Mouse (Mus musculus) CD8-positive naive resting alpha-beta T cell, adult 2 months (primary cell): ENCODE measurements at regions not wholly inside any gene's neighbourhood (a gene's known extent, or its start where the extent isn't known, plus 50 kb on each side); places are given as distances from the start of the nearest gene placed in this dataset.

ENCODE experiments used
- DNase-seq, 2 experiments: peaks; one replicate each; pipeline ENCODE4 v3.0.0; 2022; ENCODE audit warnings: low read depth in 2 of 2, low spot score in 2 of 2

DNA sequence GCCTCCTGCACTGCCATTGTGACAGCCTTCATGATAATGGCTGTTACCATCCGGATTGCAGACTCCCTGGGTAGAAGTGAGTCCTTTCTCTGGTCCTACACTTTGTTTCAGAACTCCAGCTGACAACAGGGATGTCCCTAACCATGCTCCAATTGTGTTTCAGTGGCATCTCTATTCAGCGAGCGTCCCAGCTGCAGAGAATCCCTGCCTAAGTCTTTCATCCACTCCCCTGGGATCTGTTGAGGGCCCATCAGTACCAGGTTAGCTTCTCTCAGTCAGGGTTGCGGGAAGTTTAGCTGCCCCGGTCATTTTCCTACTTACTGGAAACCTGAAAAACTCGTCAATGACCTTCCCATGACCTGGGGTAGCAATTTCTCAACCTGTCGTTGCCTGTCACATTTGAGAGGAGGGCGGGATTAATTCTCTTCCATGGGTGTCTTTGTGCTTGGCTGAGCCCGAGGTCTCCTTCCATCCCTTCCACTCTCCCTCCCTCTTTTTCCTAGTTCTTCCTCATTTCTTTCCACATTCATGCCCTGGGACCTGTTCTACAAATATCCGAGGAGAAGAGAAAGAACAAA, 97.7 kb downstream of the Tmem30b start:
- DNase-seq, result no peak

DNA sequence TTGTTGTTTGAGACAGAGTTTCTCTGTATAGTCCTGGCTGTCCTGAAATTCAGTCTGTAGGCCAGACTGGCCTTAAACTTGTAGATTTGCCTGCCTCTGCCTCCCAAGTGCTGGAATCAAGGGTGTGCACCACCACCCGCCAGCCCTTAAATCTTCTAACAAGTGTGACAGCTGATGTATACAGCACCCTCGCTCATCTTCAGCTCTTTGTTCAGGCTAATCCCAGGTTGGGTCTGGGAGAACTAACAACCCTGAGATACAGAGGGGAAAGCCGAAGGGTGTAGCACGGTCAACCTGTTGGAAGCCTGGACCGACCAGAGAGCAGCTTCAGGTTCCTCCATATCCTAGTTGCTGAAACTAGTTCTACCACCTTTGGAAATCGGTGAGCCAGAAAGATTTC, 99.0 kb downstream of the Tmem30b start:
- DNase-seq, result no peak

DNA sequence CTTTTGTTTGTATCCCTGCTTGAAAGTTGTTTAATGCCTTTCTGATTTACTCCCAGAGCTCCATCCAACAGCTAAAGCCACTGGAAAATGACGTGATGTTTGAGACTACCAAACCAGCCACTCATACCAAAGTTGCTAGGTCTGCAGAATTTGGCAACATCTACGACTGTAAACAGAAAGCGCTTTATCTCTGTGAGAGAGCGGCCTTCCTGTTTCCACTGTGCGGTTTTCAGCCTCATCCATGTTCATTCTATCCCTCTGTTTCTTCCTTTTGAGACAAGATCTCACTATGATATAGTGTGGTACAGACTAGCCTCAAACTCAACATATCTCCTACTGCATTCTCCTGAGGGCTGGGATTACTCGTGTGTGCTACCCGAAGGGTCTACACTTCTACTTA, 100.0 kb downstream of the Tmem30b start:
- no peak for DNase-seq

DNA sequence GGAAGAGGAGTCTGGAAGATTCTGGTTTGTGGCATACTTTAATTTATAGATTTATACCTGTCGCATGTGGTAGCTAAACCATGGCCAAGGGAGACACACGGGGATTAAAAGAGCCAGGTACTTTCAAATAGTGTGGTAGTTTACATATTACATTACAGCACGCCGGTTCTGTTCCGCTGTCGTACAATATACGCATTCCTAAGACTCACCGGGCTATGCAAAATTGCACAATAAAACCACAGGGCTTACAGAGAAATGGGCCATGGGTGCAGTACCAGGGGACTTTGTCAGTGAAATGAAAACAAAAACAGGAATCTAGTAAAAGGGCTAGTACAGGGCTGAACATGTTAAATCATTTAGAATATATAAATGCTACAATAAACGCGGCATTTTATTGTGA, 100.6 kb downstream of the Tmem30b start:
- no peak for DNase-seq

DNA sequence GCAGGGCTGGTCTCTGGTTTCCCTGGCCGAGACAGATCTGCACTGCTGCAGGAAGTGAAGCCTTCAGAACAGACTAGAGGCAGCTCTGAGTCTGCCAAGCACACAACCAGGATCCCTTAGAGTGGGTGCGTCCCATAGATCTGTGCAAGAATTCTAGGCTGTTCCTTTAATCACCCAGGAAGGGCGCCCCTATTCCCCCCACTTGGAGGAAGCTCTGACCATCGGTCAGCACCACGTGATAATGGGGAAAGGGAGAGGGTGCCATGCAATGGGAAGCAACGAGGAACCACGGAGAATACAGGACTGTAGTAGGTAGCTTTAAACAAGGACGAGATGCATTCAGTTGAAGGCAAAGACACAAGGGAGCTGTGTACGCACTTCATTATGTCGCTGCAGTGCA, 101.1 kb downstream of the Tmem30b start:
- DNase-seq, result no peak

DNA sequence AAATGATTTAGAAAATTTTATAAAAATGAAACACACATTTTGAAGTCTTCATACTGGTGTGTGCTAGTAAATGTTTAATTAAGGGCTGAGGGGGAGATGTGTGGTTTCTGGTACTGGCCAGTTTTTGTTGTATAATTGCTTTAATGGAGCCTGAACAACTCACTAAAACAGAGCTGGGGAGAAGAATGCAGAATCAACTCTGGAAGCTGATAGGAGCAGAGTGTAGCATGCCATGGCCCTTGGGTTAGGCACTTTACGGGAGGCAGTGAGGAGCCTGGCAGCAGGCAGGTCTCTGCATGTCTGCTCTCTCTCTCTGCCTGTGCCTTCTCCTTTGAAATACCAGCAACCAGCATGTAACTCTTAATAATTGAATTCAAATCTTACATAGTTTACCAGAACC, 104.9 kb downstream of the Tmem30b start:
- DNase-seq, result no peak

GRCm38 (mm10) chr12:73434684-73435083, 111.5 kb downstream of the Tmem30b start:
- DNase-seq, result no peak

GRCm38 (mm10) chr12:73432546-73432945, 113.6 kb downstream of the Tmem30b start:
- no peak for DNase-seq

GRCm38 (mm10) chr12:73428171-73428570, 118.0 kb downstream of the Tmem30b start:
- DNase-seq, result no peak

- no peak for DNase-seq
Observed at GRCm38 (mm10) chr12:73424814-73425213, 121.4 kb downstream of the Tmem30b start.

- DNase-seq, result no peak
Observed at GRCm38 (mm10) chr12:73417101-73417500, 129.1 kb downstream of the Tmem30b start.

GRCm38 (mm10) chr12:73416367-73416897, 129.8 kb downstream of the Tmem30b start:
- DNase-seq, result no peak

- no peak for DNase-seq
Observed at GRCm38 (mm10) chr12:73415856-73416366, 129.3 kb downstream of the Slc38a6 start.

DNA sequence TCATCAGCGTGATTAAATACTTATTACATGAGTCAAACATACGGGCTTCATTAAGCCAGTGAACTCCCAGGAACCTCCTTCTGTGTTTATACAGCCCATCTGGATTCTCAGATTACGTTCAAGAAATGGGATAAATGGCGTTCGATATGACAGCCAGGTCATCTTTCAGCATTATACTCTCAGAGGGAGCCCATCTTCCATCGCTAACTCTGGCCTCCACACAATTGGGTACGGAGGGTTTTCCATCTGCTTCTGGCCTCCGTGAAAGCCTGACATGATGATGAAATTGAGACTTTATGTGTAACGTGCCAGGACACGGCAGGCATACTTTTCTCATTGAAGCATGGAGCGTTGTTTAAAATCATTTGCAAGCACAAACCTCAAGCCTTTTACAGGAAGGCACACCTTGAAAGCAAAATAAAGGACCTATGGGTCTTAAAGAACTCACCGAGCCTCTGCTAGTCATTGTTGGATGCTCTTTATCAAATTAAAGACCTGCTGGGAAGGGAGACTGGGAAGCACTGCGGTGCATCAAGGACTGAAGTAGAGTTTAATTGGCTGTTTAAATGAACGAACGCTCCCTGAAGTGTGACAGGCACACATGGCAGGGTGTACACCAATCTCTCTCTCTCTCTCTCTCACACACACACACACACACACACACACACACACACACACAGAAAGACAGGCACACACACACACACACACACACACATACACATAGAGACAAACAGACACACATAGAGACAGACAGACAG, 127.0 kb downstream of the Slc38a6 start:
- no peak for DNase-seq

GRCm38 (mm10) chr12:73412500-73412899, 125.9 kb downstream of the Slc38a6 start:
- no peak for DNase-seq

DNA sequence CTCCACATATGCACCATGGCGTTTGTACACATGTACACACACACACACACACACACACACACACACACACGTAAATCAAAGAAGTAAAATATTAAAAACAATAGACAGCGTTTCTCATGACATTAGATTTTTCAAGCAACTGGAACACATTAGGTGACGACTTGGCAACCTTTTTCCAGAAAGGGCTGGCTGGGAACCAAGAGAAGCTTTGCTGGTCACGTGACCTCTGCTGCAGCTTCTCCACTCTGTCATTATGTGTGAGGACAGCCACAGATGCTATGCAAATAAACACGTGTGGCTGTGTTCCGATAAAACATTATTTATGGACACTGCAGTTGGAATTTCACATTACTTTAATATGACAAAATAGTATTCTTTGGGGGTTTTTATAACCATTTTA, 124.3 kb downstream of the Slc38a6 start:
- no peak for DNase-seq

GRCm38 (mm10) chr12:73409481-73410085, 123.0 kb downstream of the Slc38a6 start:
- no peak for DNase-seq

- no peak for DNase-seq
Observed at GRCm38 (mm10) chr12:73408614-73409013, 122.0 kb downstream of the Slc38a6 start.

DNA sequence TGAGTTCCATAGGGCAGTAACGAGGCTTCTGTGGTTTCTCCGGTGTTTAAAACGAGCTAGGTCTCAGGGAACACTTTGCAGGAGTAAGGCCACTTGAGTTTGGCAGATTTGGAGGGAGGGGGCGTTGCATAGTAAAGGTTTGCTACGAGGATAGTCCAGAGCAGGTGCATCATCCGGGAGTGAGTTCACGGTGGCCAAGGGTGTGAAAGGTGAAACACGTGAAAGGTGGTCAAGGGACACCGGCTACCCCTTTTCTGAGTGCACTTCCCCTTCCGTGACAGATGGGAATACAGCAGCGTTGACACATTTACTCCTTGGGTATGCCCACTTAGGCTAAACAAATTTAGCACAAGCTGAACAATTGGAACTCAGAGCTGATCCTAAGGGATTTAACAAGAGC, 121.6 kb downstream of the Slc38a6 start:
- DNase-seq, result no peak

- DNase-seq, result no peak
Observed at GRCm38 (mm10) chr12:73406556-73407087, 120.0 kb downstream of the Slc38a6 start.

DNA sequence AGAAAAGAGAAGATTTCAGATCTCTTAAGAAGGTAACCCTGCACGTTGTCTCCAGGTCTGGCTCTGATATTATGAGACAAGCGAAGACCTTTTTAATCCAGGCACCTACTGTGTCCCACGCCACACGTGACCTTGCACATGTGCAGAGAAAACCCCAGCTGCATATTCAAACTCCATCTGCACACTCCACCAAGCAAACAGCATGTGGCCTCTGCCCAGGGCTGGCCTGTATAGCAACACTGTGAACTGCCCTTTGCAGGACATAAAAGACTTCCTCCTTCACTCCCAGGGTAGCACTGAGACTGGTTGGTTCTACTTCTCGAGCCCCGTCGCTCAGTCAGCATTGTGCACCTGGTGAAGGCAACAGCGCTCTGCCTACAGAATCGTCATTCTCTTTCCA, 119.0 kb downstream of the Slc38a6 start:
- no peak for DNase-seq

DNA sequence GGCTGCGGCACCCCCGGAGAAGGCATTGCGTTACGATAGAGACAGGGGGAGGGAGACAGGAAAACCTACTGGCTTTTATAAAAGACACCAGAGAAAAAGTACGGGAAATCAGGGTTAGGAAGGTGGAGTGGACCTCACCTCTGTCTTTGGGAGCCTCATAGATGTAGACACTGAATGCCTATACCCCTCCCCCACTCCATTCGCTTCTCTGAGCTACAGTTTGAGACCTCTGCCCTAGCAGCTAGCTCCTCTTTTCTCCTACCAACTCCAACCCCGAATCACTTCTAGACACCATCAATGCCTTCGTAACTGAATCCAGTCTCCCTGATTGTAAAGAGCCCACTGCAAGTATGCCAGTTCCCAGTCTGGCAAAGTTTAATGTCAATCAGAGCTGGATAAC, 118.5 kb downstream of the Slc38a6 start:
- DNase-seq, result no peak
